ENCODE assay signal across 22 mouse cellular contexts in the genomic region with DNA sequence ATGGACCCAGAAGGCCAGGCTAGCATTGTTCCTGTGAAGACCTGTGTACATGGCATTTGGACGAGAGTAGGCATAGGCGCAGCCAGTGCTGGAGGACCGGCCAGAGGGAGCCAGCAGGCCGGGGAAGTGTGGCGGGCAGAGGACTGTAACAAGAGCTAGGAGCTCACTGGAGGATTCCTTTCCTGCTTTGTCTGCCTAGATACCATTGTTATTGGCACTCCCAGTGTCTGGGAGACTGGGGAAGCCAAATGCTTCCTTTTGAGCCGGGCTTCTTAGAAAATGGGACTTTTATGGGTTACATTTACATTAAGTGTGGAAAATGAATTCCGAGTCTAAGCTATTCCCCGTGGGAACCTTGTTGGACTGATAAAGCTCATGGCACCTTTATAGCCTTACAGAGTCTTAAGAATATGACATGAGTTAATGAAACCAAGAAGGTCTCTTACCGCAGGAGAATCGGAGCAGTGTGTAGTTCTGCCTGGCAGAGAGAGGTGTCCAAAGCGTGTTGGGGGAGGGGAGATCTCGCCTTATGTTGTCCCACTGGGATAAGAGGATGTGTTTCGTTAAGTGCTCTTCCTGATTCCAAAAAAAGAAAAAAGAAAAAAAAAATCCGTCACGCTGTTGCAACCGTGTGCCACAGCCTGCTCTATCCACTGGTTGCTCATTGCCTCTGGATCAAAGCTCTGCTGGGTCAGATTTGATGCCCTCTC. TPM values are rescaled to one million over a fixed set of nuclear protein-coding genes. Genes with fewer than 3 reads are reported as not detected.
A peak's percentile ranks its signal among the peaks of the same experiment; 100 is the strongest.
DNase-seq lines count a peak whose midpoint lies in the region; ATAC-seq lines count a peak whose summit lies in the region.
"Had no signal": no experiment of that assay in that cellular context is flagged by ENCODE, and none has a peak within 500 bp of the region (broad histone marks: within the 10 kb centered on the region; RNA-seq: fewer than 3 reads in every experiment).

No protein-coding gene starts in this region.

- no peaks in the 10 kb centered on the region for H3K9me3 ChIP-seq in midbrain, embryonic 12.5 days
- no peaks in the 10 kb centered on the region for H3K9me3 ChIP-seq in midbrain, embryonic 11.5 days (ENCODE audit: control insufficient read depth, low read length)
- H3K9me3 ChIP-seq in embryonic facial prominence, embryonic 10.5 days = no peaks in the 10 kb centered on the region
- H3K9me3 ChIP-seq in neural tube, embryonic 13.5 days = no peaks in the 10 kb centered on the region
- H3K9me3 ChIP-seq: embryonic facial prominence, embryonic 12.5 days; heart, embryonic 12.5 days; intestine, embryonic 15.5 days; kidney, embryonic 15.5 days had no signal

- no peak overlapping the region for H3K4me3 ChIP-seq in midbrain, embryonic 12.5 days
- H3K4me3 ChIP-seq in midbrain, embryonic 11.5 days (ENCODE audit: low read depth, low read length) = no peak overlapping the region
- no peak overlapping the region for H3K4me3 ChIP-seq in embryonic facial prominence, embryonic 10.5 days
- no peak overlapping the region for H3K4me3 ChIP-seq in neural tube, embryonic 13.5 days
- H3K4me3 ChIP-seq: embryonic facial prominence, embryonic 12.5 days; heart, embryonic 12.5 days; intestine, embryonic 15.5 days; kidney, embryonic 15.5 days had no signal

- H3K4me2 ChIP-seq in midbrain, embryonic 12.5 days (replicated peaks) = no peak overlapping the region
- H3K4me2 ChIP-seq in midbrain, embryonic 11.5 days = no peak overlapping the region
- no peak overlapping the region for H3K4me2 ChIP-seq in neural tube, embryonic 13.5 days
- H3K4me2 ChIP-seq: embryonic facial prominence, embryonic 12.5 days; heart, embryonic 12.5 days; intestine, embryonic 15.5 days; kidney, embryonic 15.5 days; liver, embryonic 11.5 days; lung, embryonic 14.5 days had no signal

- H3K4me1 ChIP-seq in midbrain, embryonic 12.5 days = peaks cover 38% of the 10 kb centered on the region
- peaks cover 12% of the 10 kb centered on the region for H3K4me1 ChIP-seq in midbrain, embryonic 11.5 days (ENCODE audit: control insufficient read depth, insufficient read depth, low read length)
- H3K4me1 ChIP-seq in embryonic facial prominence, embryonic 10.5 days = peaks cover 67% of the 10 kb centered on the region
- peaks cover 57% of the 10 kb centered on the region for H3K4me1 ChIP-seq in neural tube, embryonic 13.5 days (replicated peaks)
- H3K4me1 ChIP-seq: heart, embryonic 12.5 days; intestine, embryonic 15.5 days had no signal

- 0 out of 2 replicates have a peak overlapping the region, but pooled peaks have one; percentile 52 for H3K27ac ChIP-seq in midbrain, embryonic 12.5 days (replicated peaks)
- H3K27ac ChIP-seq in midbrain, embryonic 11.5 days (ENCODE audit: low read depth, low read length) = no peak overlapping the region
- H3K27ac ChIP-seq in embryonic facial prominence, embryonic 10.5 days (replicated peaks) = 0 out of 2 replicates have a peak overlapping the region, but pooled peaks have one; percentile 40
- H3K27ac ChIP-seq in neural tube, embryonic 13.5 days (replicated peaks) = peak overlapping the region; percentile 67
- H3K27ac ChIP-seq: embryonic facial prominence, embryonic 12.5 days; intestine, embryonic 15.5 days; kidney, embryonic 15.5 days; macrophage; stomach, postnatal 0 days had no signal

- peaks cover 23% of the 10 kb centered on the region for H3K27me3 ChIP-seq in midbrain, embryonic 12.5 days
- H3K27me3 ChIP-seq in midbrain, embryonic 11.5 days (ENCODE audit: control insufficient read depth, insufficient read depth, low read length) = no peaks in the 10 kb centered on the region
- no peaks in the 10 kb centered on the region for H3K27me3 ChIP-seq in embryonic facial prominence, embryonic 10.5 days (replicated peaks; ENCODE audit: low read depth, poor library complexity, severe bottlenecking)
- 0 out of 2 replicates have a peak, but pooled peaks cover 3% of the 10 kb centered on the region for H3K27me3 ChIP-seq in neural tube, embryonic 13.5 days
- H3K27me3 ChIP-seq: CH12.LX; embryonic facial prominence, embryonic 12.5 days; intestine, embryonic 15.5 days; kidney, embryonic 15.5 days had no signal

- no peak overlapping the region for H3K9ac ChIP-seq in midbrain, embryonic 12.5 days (replicated peaks)
- no peak overlapping the region for H3K9ac ChIP-seq in midbrain, embryonic 11.5 days (ENCODE audit: low read length)
- H3K9ac ChIP-seq in neural tube, embryonic 13.5 days = no peak overlapping the region
- H3K9ac ChIP-seq: embryonic facial prominence, embryonic 12.5 days; heart, embryonic 12.5 days; intestine, embryonic 15.5 days; kidney, embryonic 15.5 days; lung, embryonic 14.5 days had no signal

- DNase-seq in frontal cortex, postnatal 36 days (ENCODE audit: low spot score in 2 of 2) = no peak
- DNase-seq in midbrain, embryonic 11.5 days (ENCODE audit: low spot score, missing footprints) = no peak
- DNase-seq in embryonic facial prominence, embryonic 10.5 days (ENCODE audit: low spot score) = no peak
- DNase-seq in lung, postnatal 36 days = no peak
- no peak for DNase-seq in thymus, postnatal 4 days
- DNase-seq: adrenal gland, adult 8-10 months; cerebellum, adult 11-12 months; cerebellum, postnatal 36 days; heart, postnatal 36 days; lung, embryonic 14.5 days; thymus, postnatal 36 days had no signal

- peaks cover 10% of the 10 kb centered on the region for H3K36me3 ChIP-seq in midbrain, embryonic 12.5 days
- H3K36me3 ChIP-seq in midbrain, embryonic 11.5 days (ENCODE audit: control insufficient read depth, insufficient read depth, low read length) = peaks cover 4% of the 10 kb centered on the region; the same call in 1 of the 2 replicates
- peaks cover 43% of the 10 kb centered on the region for H3K36me3 ChIP-seq in embryonic facial prominence, embryonic 10.5 days (replicated peaks)
- peaks cover 6% of the 10 kb centered on the region for H3K36me3 ChIP-seq in neural tube, embryonic 13.5 days
- H3K36me3 ChIP-seq: heart, embryonic 12.5 days; intestine, embryonic 15.5 days had no signal

- ATAC-seq in frontal cortex, adult (ENCODE audit: low TSS enrichment) = 0 out of 2 replicates have a peak, but pooled peaks have one; percentile 29
- no peak for ATAC-seq in midbrain, embryonic 12.5 days (ENCODE audit: low FRiP score, low read depth)
- no peak for ATAC-seq in midbrain, embryonic 11.5 days (ENCODE audit: low FRiP score)
- no peak for ATAC-seq in neural tube, embryonic 13.5 days (ENCODE audit: low read depth)
- ATAC-seq: intestine, embryonic 15.5 days had no signal

- 68% methylated on average over 16 of the region's 16 CpGs for WGBS in midbrain, embryonic 12.5 days
- WGBS in midbrain, embryonic 11.5 days = 63% methylated on average over 16 of the region's 16 CpGs
- 69% methylated on average over 16 of the region's 16 CpGs for WGBS in embryonic facial prominence, embryonic 10.5 days
- 39% methylated on average over 16 of the region's 16 CpGs for WGBS in neural tube, embryonic 13.5 days

RNA-seq across cellular contexts. Expression of a gene that starts 43.2 kb away (rescaled TPM):
- polyA plus RNA-seq in midbrain, embryonic 12.5 days (2016; fragmentation: Nextera tagmentation; extraction: Ambion mirVana) = 23.9 and 25.6 TPM in 2 replicates
- 20.6 and 24.5 TPM in 2 replicates for polyA plus RNA-seq in midbrain, embryonic 11.5 days (2014; fragmentation: Nextera tagmentation; extraction: Ambion mirVana)
- polyA plus RNA-seq in embryonic facial prominence, embryonic 10.5 days (2016; fragmentation: Nextera tagmentation; extraction: Ambion mirVana) = 26.3 and 26.5 TPM in 2 replicates
- polyA plus RNA-seq in neural tube, embryonic 13.5 days (2015; fragmentation: Nextera tagmentation; extraction: Ambion mirVana) = 19.1 and 26.8 TPM in 2 replicates
